Mouse (Mus musculus) myocyte (in vitro differentiated cells): ENCODE measurements at regions not wholly inside any gene's neighbourhood (a gene's known extent, or its start where the extent isn't known, plus 50 kb on each side); places are given as distances from the start of the nearest gene placed in this dataset.

Experiments used
- CEBPB ChIP-seq: IDR thresholded peaks from 2 replicates; pipeline ENCODE4 v1.6.1; 2011; ENCODE audit warnings: mild to moderate bottlenecking, moderate library complexity; ENCODE audit not compliant: poor library complexity, insufficient read depth, severe bottlenecking
- E2F4 ChIP-seq: IDR thresholded peaks from one replicate; pipeline ENCODE4 v1.6.1; 2011; ENCODE audit warnings: mild to moderate bottlenecking, control low read depth, moderate library complexity; ENCODE audit not compliant: insufficient read depth
- MAX ChIP-seq: IDR thresholded peaks from one replicate; pipeline ENCODE4 v1.6.1; 2011; ENCODE audit warnings: low read depth, mild to moderate bottlenecking, control low read depth
- MYOD1 ChIP-seq, 3 experiments: IDR thresholded peaks; one replicate each; pipeline ENCODE4 v1.6.1; 2011; ENCODE audit warnings: control low read depth in 2 of 3, low read depth in 2 of 3, mild to moderate bottlenecking in 2 of 3, moderate library complexity in 1 of 3; ENCODE audit not compliant: insufficient read length in 2 of 3, control insufficient read depth in 1 of 3
- MYOG ChIP-seq, 3 experiments: IDR thresholded peaks; one replicate each; pipeline ENCODE4 v1.6.1; 2011; ENCODE audit warnings: control low read depth in 2 of 3, low read depth in 2 of 3, mild to moderate bottlenecking in 2 of 3; ENCODE audit not compliant: insufficient read length in 2 of 3, control insufficient read depth in 1 of 3, insufficient read depth in 1 of 3
- POLR2A ChIP-seq: IDR thresholded peaks from one replicate; pipeline ENCODE4 v1.6.1; 2011; ENCODE audit warnings: low read depth, mild to moderate bottlenecking, control low read depth, moderate library complexity; ENCODE audit not compliant: insufficient read length
- POLR2AphosphoS2 ChIP-seq: IDR thresholded peaks from one replicate; pipeline ENCODE4 v1.6.1; 2011; ENCODE audit warnings: low read depth, control low read depth; ENCODE audit not compliant: insufficient read length
- TCF12 ChIP-seq: IDR thresholded peaks from one replicate; pipeline ENCODE4 v1.6.1; 2011; ENCODE audit warnings: mild to moderate bottlenecking, control low read depth; ENCODE audit not compliant: poor library complexity, insufficient read depth, severe bottlenecking
- USF1 ChIP-seq: IDR thresholded peaks from one replicate; pipeline ENCODE4 v1.6.1; 2011; ENCODE audit warnings: low read depth, mild to moderate bottlenecking, control low read depth, moderate library complexity

GRCm38 (mm10) chr7:138492261-138492660 is 94.7 kb upstream of the Tcerg1l start:
- TF ChIP-seq POLR2A (no peak), MAX (no peak), MYOG (IDR thresholded peaks at IDR 0.05; ENCODE audit: control insufficient read depth in 1 of 3, insufficient read depth in 1 of 3, insufficient read length in 2 of 3, low read depth in 2 of 3) (no peak), POLR2AphosphoS2 (no peak), MYOD1 (IDR thresholded peaks at IDR 0.05; ENCODE audit: control insufficient read depth in 1 of 3, insufficient read length in 2 of 3, low read depth in 2 of 3) (no peak), TCF12 (no peak), USF1 (no peak), E2F4 (no peak), CEBPB (no peak)
